Mouse (Mus musculus) limb, embryonic 13.5 days (tissue): ENCODE measurements at regions not wholly inside any gene's neighbourhood (a gene's known extent, or its start where the extent isn't known, plus 50 kb on each side); places are given as distances from the start of the nearest gene placed in this dataset.

Experiments used
- ATAC-seq: fragments of 200-750 bp; cut with Nextera tagmentation; 2 replicates; pipeline ENCODE4 v1.8.0; 2017; ENCODE audit warnings: low read depth, moderate number of reproducible peaks, moderate TSS enrichment; ENCODE audit not compliant: low FRiP score
- H3K27ac ChIP-seq: fragments of 300-500 bp; sonication (generic); 2 replicates; pipeline ENCODE4 v1.5.1; 2015; ENCODE audit warnings: inconsistent platforms, mild to moderate bottlenecking, moderate library complexity
- H3K27me3 ChIP-seq: fragments of 300-500 bp; sonication (generic); 2 replicates; pipeline ENCODE4 v1.6.1; 2015; ENCODE audit warnings: mild to moderate bottlenecking, inconsistent platforms
- H3K36me3 ChIP-seq: fragments of 300-500 bp; sonication (generic); 2 replicates; pipeline ENCODE4 v1.6.1; 2015; ENCODE audit warnings: inconsistent platforms, mild to moderate bottlenecking, moderate library complexity
- H3K4me1 ChIP-seq: fragments of 300-500 bp; sonication (generic); 2 replicates; pipeline ENCODE4 v1.6.1; 2015; ENCODE audit warnings: inconsistent platforms
- H3K4me2 ChIP-seq: fragments of 300-500 bp; sonication (generic); replicated peaks from 2 replicates; pipeline ENCODE4 v1.6.1; 2015; ENCODE audit warnings: inconsistent platforms, mild to moderate bottlenecking, moderate library complexity
- H3K4me3 ChIP-seq: fragments of 300-500 bp; sonication (generic); 2 replicates; pipeline ENCODE4 v1.5.1; 2015; ENCODE audit warnings: moderate library complexity, mild to moderate bottlenecking, inconsistent platforms
- H3K9ac ChIP-seq: fragments of 300-500 bp; sonication (generic); 2 replicates; pipeline ENCODE4 v1.6.1; 2015; ENCODE audit warnings: mild to moderate bottlenecking, inconsistent platforms
- H3K9me3 ChIP-seq: fragments of 300-500 bp; sonication (generic); 2 replicates; pipeline ENCODE4 v1.6.1; 2016; ENCODE audit warnings: inconsistent platforms
- WGBS: fragments of 180-500 bp; shearing (Covaris S2); methylation state at CpG from one replicate; pipeline ENCODE4 v1.1.7; 2015; 5-methylcytosine and 5-hydroxymethylcytosine counted together

DNA sequence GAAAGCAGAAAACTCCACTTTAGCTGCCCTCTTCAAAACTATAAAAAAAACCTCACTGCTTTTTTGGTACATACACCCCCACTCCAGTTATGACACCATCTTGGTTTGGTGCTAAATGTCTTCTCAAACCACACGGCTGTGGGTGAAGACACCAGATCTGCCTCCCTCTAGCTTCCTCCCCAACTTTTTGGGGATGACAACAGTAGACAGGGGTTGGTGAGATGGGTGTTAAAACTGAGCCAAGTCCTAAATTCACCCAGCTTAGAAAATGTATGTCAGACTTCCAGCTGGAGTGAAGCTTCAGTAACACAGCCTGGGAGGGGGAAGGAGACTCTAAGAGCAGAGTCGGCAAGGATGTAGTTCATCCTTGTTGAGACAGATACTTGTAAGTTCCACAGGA, 147.1 kb upstream of the F13a1 start:
- Histone ChIP-seq H3K9ac (no peak overlapping the region), H3K4me2 (no peak overlapping the region), H3K9me3 (no peaks in the 10 kb centered on the region), H3K36me3 (no peaks in the 10 kb centered on the region), H3K4me3 (no peak overlapping the region), H3K4me1 (no peaks in the 10 kb centered on the region), H3K27ac (no peak overlapping the region), H3K27me3 (no peaks in the 10 kb centered on the region)
- WGBS = 85% methylated on average over 2 of the region's 2 CpGs
- no peak for ATAC-seq

DNA sequence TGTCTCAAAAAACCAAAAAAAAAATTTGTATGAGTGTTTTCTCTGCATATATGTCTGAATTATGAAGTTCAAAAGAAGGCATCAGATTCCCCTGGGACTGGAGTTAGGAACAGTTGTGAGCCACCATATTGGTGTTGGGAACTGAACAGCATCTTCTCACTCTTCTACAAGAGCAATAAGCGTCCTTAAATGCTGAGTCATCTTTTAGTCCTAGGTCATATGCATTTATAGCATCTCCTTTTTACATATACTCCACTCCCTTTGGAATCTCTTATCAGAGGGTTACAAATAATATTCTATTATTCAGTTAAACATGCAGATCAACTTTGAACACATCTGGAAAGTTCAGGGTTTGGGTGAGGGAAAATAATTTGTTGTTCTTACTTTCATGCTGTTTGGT, 145.8 kb upstream of the F13a1 start:
- Histone ChIP-seq H3K4me1 (no peaks in the 10 kb centered on the region), H3K36me3 (no peaks in the 10 kb centered on the region), H3K9me3 (no peaks in the 10 kb centered on the region), H3K4me2 (no peak overlapping the region), H3K27me3 (no peaks in the 10 kb centered on the region), H3K9ac (no peak overlapping the region), H3K4me3 (no peak overlapping the region), H3K27ac (no peak overlapping the region)
- WGBS = 76% methylated on average over 1 of the region's 1 CpGs
- no peak for ATAC-seq

DNA sequence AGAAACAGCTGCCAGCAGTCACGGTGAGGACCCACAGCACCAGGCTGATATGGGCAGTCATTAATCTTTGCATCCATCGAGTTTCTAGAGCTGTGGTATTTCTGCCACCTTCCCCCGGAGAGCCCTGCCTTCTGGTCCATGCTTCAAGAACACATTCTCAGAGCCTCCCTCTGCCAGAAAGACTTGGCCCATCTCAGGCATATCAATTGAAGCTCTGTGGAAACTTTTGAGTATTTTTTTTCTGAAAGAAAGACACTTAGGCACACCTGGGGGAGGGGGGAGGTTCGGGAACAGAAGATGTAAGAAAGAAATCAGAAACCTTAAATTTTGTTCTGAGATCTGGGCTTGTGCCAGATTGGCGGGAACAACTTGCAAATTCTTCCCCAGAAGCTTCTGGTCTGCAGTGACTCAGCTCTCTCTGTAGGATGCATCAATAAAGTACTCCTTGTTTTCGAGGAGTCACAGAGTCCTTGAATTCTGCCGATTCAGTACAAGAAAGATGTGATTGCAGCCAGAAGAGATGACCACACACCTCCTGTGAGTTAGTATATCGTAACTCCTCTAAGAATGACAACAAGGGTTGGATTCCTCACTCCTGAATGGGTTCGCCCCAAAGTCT, 131.2 kb upstream of the F13a1 start:
- no peaks in the 10 kb centered on the region for H3K9me3 ChIP-seq
- H3K27ac ChIP-seq = no peak overlapping the region
- no peak for ATAC-seq
- H3K4me3 ChIP-seq = no peak overlapping the region
- H3K27me3 ChIP-seq = no peaks in the 10 kb centered on the region
- H3K36me3 ChIP-seq = no peaks in the 10 kb centered on the region
- no peak overlapping the region for H3K9ac ChIP-seq
- H3K4me1 ChIP-seq = no peaks in the 10 kb centered on the region
- H3K4me2 ChIP-seq = no peak overlapping the region
- 63% methylated on average over 9 of the region's 9 CpGs for WGBS

DNA sequence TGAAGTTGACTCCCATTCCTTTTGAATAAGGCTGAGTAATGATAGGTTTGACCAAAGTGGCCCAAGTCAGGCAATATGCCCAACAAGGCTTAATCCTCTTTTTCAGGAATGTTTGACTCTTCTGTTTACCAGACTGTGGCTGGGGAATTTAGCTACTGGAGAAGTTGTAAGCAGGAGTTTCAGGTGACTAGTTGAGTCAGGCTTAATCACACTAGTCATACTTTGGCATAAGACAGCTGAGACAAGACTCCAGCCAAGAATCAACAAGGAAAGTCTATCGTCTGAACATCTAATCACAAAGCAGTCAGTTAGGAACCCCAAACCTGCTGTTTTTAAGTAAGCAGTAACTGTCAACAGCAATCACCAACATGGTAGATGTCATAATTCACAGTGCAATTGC, 126.5 kb upstream of the F13a1 start:
- Histone ChIP-seq H3K4me2 (no peak overlapping the region), H3K27me3 (no peaks in the 10 kb centered on the region), H3K4me1 (no peaks in the 10 kb centered on the region), H3K9me3 (no peaks in the 10 kb centered on the region), H3K9ac (no peak overlapping the region), H3K27ac (no peak overlapping the region), H3K4me3 (no peak overlapping the region), H3K36me3 (no peaks in the 10 kb centered on the region)
- WGBS = 78% methylated on average over 1 of the region's 1 CpGs
- no peak for ATAC-seq

DNA sequence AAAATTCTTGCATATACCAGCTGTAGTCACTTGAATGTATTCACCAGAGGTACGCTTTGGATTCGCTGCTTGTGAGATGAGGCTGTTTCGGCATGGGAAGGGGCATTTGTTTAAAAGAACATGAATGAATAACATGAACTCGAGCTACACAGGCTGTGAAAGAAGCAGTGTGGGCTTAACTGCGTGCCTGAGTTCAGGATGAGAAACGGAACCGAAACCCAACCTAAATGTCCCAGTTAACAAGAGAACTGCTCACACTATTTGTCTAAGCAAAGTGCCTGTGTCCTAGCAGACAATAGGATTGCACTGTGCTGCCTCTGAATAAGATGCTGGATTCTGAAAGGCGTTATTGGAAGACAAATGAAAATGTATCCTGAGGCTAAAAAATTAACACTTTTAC, 126.0 kb upstream of the F13a1 start:
- Histone ChIP-seq H3K4me1 (no peaks in the 10 kb centered on the region), H3K27ac (no peak overlapping the region), H3K9ac (no peak overlapping the region), H3K4me3 (no peak overlapping the region), H3K4me2 (no peak overlapping the region), H3K36me3 (no peaks in the 10 kb centered on the region), H3K27me3 (no peaks in the 10 kb centered on the region), H3K9me3 (no peaks in the 10 kb centered on the region)
- 89% methylated on average over 8 of the region's 8 CpGs for WGBS
- no peak for ATAC-seq

DNA sequence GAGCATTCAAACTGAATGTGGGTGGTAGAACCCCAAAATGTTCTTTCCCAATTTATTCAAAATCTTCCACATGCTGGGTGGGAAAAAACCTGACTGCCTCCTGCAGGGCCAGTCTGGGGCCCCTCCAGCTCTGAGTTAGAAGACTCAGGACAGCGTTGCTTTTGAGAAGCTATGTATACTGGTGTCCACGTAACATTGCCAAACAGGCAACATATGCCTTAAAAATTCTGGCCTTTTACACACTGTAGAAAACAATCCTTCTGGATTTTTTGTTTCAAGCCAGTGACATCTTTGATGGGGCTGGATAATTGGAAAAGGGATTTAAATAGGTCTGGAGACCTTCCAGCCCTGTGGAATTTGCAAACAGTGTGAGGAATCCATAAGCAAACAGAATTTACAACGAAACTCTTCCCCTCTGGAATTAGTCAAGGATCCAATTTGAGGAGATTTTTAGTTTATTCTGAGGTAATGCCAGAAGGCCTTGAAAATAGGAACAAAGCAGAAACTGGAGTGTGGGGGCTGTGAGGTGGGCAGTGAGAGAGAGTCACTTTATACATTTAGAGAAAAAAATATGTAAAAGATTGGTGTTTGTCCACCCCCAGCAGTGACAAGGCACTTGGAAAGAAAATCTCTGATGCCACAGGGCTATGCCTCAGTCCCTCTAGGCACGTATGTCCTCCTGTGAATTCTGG, 108.9 kb upstream of the F13a1 start:
- no peaks in the 10 kb centered on the region for H3K27me3 ChIP-seq
- no peaks in the 10 kb centered on the region for H3K4me1 ChIP-seq
- no peak overlapping the region for H3K4me2 ChIP-seq
- H3K27ac ChIP-seq = no peak overlapping the region
- no peak overlapping the region for H3K9ac ChIP-seq
- ATAC-seq = no peak
- 78% methylated on average over 4 of the region's 4 CpGs for WGBS
- no peaks in the 10 kb centered on the region for H3K9me3 ChIP-seq
- H3K4me3 ChIP-seq = no peak overlapping the region
- no peaks in the 10 kb centered on the region for H3K36me3 ChIP-seq

DNA sequence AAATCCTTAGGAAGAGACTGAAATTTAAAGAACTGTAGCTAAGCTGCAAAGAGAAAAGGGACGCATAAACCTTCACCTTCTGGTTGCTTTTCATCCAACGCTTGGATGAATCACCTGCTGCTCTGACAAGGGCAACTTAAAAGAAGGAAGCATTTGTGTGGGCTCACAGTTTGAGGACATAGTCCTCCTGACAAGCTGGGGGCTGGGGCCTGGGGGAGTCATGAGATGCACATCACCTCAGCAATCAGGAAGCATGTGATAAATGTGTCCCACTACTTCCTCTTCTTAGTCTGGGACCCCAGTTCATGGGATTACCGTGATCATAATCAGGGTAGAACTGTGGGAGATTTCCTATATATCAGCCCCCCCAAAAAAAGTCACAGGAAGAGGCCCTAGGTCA, 107.8 kb upstream of the F13a1 start:
- H3K4me1 ChIP-seq = no peaks in the 10 kb centered on the region
- ATAC-seq = no peak
- no peak overlapping the region for H3K27ac ChIP-seq
- no peaks in the 10 kb centered on the region for H3K27me3 ChIP-seq
- H3K36me3 ChIP-seq = no peaks in the 10 kb centered on the region
- H3K9ac ChIP-seq = no peak overlapping the region
- 85% methylated on average over 3 of the region's 3 CpGs for WGBS
- H3K4me2 ChIP-seq = no peak overlapping the region
- H3K9me3 ChIP-seq = no peaks in the 10 kb centered on the region
- H3K4me3 ChIP-seq = no peak overlapping the region

DNA sequence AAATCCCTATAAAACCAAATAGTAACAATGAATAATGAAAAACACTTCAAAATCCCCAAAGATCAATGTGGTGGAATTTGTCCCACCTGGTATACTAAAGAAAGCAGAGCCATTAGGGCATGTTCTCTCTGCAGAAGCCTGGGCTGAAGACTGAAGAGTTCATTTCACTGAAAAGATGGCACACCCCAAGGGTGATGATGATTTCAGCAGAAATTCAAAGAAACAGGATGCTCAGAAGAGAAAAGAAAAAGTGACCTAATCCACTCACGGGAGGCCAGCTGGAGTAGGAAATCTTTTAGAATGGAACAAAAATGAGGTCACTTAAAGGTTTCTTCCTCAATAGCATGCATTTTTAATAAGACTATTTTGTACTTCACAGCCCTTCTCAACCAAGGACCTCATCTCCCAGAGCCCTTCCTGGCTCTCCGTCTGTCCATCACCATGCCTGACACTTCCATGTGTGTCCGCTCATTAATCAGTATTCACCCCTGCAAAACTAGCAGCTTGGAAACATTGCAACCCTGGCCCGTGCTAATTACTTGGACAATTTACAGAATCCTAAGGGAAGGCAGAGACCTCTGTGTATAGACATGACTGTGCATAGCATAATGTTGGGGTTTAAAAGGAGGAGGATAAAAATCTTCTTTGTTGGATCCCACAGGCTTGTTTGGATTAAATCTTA, 101.9 kb upstream of the F13a1 start:
- no peak overlapping the region for H3K27ac ChIP-seq
- no peak overlapping the region for H3K9ac ChIP-seq
- H3K9me3 ChIP-seq = no peaks in the 10 kb centered on the region
- no peak for ATAC-seq
- no peaks in the 10 kb centered on the region for H3K27me3 ChIP-seq
- no peaks in the 10 kb centered on the region for H3K36me3 ChIP-seq
- H3K4me1 ChIP-seq = no peaks in the 10 kb centered on the region
- H3K4me2 ChIP-seq = no peak overlapping the region
- H3K4me3 ChIP-seq = no peak overlapping the region
- WGBS = 85% methylated on average over 4 of the region's 4 CpGs

DNA sequence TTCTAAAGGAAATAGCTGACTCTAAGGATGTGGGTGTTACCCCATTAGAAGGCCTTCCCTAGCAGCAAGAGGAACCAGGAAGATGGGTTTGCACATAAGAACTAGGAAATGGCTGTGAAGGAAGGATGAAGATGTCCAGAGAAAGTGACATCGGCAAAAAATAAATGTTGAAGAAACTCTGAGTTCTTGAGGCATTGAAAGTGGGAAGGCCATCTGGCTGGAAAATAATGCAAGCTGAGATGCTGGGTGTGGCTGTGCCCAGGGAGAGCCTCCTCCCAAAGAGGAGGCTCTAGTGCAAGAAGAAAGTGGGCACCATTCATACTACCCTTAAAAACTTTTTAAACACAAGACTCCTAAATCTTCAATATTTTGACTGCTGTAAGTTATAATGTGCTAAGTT, 99.9 kb upstream of the F13a1 start:
- no peak overlapping the region for H3K27ac ChIP-seq
- ATAC-seq = no peak
- H3K4me1 ChIP-seq = no peaks in the 10 kb centered on the region
- H3K4me3 ChIP-seq = no peak overlapping the region
- no peaks in the 10 kb centered on the region for H3K9me3 ChIP-seq
- WGBS = 87% methylated on average over 1 of the region's 1 CpGs
- no peak overlapping the region for H3K9ac ChIP-seq
- H3K27me3 ChIP-seq = no peaks in the 10 kb centered on the region
- no peaks in the 10 kb centered on the region for H3K36me3 ChIP-seq
- no peak overlapping the region for H3K4me2 ChIP-seq

DNA sequence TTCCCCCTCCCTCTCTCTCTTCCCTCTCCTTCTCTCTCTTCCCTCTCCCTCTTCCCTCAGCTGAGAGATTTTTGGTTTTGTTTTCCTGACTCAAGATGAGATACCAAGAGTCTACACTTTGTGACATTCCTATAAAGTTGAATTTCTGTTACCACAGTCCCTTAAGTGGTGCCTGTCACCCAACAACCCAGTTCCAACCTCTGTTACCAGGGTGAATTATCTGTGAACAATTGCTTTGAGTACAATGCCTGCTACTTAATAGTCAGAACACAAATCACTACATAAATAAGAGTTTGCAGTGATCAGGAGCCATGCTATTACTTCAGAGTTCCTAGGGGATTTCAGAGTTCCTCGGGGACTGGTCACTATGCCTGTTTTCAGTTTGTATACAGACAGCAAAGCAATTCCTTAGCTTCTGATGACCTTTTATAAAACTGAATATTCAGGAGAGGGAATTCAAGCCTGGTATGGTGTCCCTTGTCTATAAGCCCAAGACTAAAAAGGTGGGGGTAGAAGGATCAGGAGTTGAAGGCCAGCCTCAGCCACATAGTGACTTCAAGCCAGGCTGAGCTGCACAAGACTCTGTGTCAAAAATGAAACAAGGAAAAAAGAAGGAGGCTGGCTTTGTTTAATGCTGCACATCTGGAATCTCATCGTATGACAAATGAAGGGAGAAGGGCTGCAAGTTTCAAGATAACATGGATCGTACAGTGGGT, 99.2 kb upstream of the F13a1 start:
- H3K4me1 ChIP-seq = no peaks in the 10 kb centered on the region
- H3K27me3 ChIP-seq = no peaks in the 10 kb centered on the region
- 80% methylated on average over 3 of the region's 3 CpGs for WGBS
- no peak overlapping the region for H3K4me2 ChIP-seq
- H3K27ac ChIP-seq = no peak overlapping the region
- no peak overlapping the region for H3K4me3 ChIP-seq
- no peaks in the 10 kb centered on the region for H3K9me3 ChIP-seq
- H3K36me3 ChIP-seq = no peaks in the 10 kb centered on the region
- ATAC-seq = no peak
- H3K9ac ChIP-seq = no peak overlapping the region

DNA sequence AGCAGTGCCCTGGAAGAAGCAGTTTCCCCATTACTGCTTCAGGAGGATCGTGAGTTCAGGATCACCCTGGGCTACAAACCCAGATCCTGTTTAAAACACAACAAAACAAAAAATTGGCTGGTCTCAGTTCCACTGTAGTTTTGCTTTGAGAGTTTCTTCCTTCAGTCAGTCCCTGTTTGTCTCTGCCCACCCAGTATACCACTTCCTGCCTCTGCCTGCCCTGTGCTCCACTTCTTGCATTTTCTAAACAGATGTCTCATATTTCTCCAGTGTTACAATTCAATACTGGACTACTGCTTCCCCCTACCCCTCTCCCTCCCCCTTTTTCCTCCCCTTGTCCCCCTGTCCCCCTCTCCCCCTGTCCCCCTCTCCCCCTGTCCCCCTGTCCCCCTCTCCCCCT, 98.6 kb upstream of the F13a1 start:
- H3K36me3 ChIP-seq = no peaks in the 10 kb centered on the region
- ATAC-seq = no peak
- H3K4me3 ChIP-seq = no peak overlapping the region
- no peak overlapping the region for H3K9ac ChIP-seq
- no peaks in the 10 kb centered on the region for H3K9me3 ChIP-seq
- no peaks in the 10 kb centered on the region for H3K27me3 ChIP-seq
- no peak overlapping the region for H3K27ac ChIP-seq
- WGBS = 92% methylated on average over 1 of the region's 1 CpGs
- H3K4me1 ChIP-seq = no peaks in the 10 kb centered on the region
- no peak overlapping the region for H3K4me2 ChIP-seq

DNA sequence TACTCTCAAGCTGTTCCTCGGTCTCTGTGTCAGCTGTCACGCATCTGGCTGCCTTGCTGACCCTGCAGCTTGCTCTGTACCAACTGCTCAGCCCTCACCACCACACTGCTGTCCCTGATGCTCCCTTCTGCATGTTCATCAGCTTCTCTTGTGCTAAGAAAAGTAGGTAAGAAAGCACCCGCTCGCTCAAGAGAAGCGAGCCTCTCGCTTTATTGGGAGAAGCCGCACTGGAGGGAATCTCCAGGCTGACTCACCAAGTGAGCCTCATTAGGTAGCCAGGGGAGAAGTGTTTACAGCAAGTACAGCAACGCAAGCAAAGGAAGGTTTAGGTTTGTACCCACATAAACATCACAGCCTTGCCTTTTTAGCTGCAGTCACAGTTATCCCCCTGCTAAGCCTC, 97.7 kb upstream of the F13a1 start:
- no peak for ATAC-seq
- Histone ChIP-seq H3K36me3 (no peaks in the 10 kb centered on the region), H3K9me3 (no peaks in the 10 kb centered on the region), H3K4me2 (no peak overlapping the region), H3K4me1 (no peaks in the 10 kb centered on the region), H3K4me3 (no peak overlapping the region), H3K9ac (no peak overlapping the region), H3K27me3 (no peaks in the 10 kb centered on the region), H3K27ac (no peak overlapping the region)
- 86% methylated on average over 8 of the region's 8 CpGs for WGBS
